Mouse (Mus musculus) inflammation-experienced regulatory T-cells, adult 6 months (primary cell): Measurements from ENCODE around the gene Havcr1. TPM values are rescaled to one million over a fixed set of nuclear protein-coding genes. Genes with fewer than 3 reads are reported as not detected.

ENCODE experiments used
- polyA plus RNA-seq, 3 experiments: library from polyadenylated mRNA; unstranded; fragments of 100-300 nt; shearing (Covaris generic); gene quantifications; one replicate each; pipeline ENCODE4 v1.2.1; 2017

Havcr1 gene
- polyA plus RNA-seq, 3 experiments from 2014 or later: not detected

Other genes with a start within 250 kb of the Havcr1 start
- gene Gm12169, start 210.9 kb upstream of the Havcr1 start, polyA plus RNA-seq: 1 to 10 TPM; 1.2 to 1.8 (median 1.4) TPM
- under 1 TPM in 1 of 3 experiments, not detected in 2; 0.21 TPM for gene BC053393, start 163.5 kb upstream of the Havcr1 start, polyA plus RNA-seq
- not detected for gene Dppa1, start 105.8 kb upstream of the Havcr1 start, polyA plus RNA-seq
- gene Timd2, start 28.0 kb upstream of the Havcr1 start, polyA plus RNA-seq: under 1 TPM in 2 of 3 experiments, not detected in 1; 0.19 to 0.35 TPM
- gene Timd4, start 75.7 kb downstream of the Havcr1 start, polyA plus RNA-seq: under 1 TPM in 2 of 3 experiments, not detected in 1; 0.31 to 0.33 TPM